Mouse (Mus musculus) liver, postnatal 0 days (tissue): ENCODE data around the gene Ccdc171. TPM values are rescaled to one million over a fixed set of nuclear protein-coding genes. Genes with fewer than 3 reads are reported as not detected.

ENCODE experiments used
- ATAC-seq: fragments of 200-750 bp; cut with Nextera tagmentation; 2 replicates; pipeline ENCODE4 v1.8.0; 2017; ENCODE audit warnings: mild to moderate bottlenecking, moderate library complexity
- DNase-seq: peaks from one replicate; pipeline ENCODE4 v3.0.0-alpha.2; 2016
- H3K27ac ChIP-seq: fragments of 300-500 bp; sonication (generic); 2 replicates; pipeline ENCODE4 v1.5.1; 2014; ENCODE audit warnings: antibody characterized with exemption, moderate library complexity, mild to moderate bottlenecking, low read depth
- H3K27me3 ChIP-seq: fragments of 300-500 bp; sonication (generic); 2 replicates; pipeline ENCODE4 v1.6.1; 2014; ENCODE audit warnings: low read length, control low read depth, mixed read lengths; ENCODE audit not compliant: insufficient read depth
- H3K36me3 ChIP-seq: fragments of 300-500 bp; sonication (generic); replicated peaks from 2 replicates; pipeline ENCODE4 v1.6.1; 2014; ENCODE audit warnings: mild to moderate bottlenecking, control low read depth, low read length, moderate library complexity, mixed read lengths; ENCODE audit not compliant: insufficient read depth
- H3K4me1 ChIP-seq: fragments of 300-500 bp; sonication (generic); 2 replicates; pipeline ENCODE4 v1.6.1; 2014; ENCODE audit warnings: antibody characterized with exemption, mild to moderate bottlenecking, control low read depth; ENCODE audit not compliant: insufficient read depth
- H3K4me2 ChIP-seq: fragments of 300-500 bp; sonication (generic); 2 replicates; pipeline ENCODE4 v1.6.1; 2014; ENCODE audit warnings: low read depth, mild to moderate bottlenecking, low read length, moderate library complexity, mixed read lengths
- H3K4me3 ChIP-seq: fragments of 300-500 bp; sonication (generic); 2 replicates; pipeline ENCODE4 v1.5.1; 2014; ENCODE audit warnings: low read depth, low read length
- H3K9ac ChIP-seq: fragments of 300-500 bp; sonication (generic); replicated peaks from 2 replicates; pipeline ENCODE4 v1.6.1; 2014; ENCODE audit warnings: mild to moderate bottlenecking, moderate library complexity
- H3K9me3 ChIP-seq: fragments of 300-500 bp; sonication (generic); 2 replicates; pipeline ENCODE4 v1.6.1; 2016; ENCODE audit warnings: mild to moderate bottlenecking, control low read depth, low read length, mixed read lengths
- CTCF ChIP-seq: sonication (generic); IDR thresholded peaks from 2 replicates; pipeline ENCODE4 v1.5.1; 2016; ENCODE audit warnings: antibody characterized with exemption, low read depth
- EP300 ChIP-seq: IDR thresholded peaks from 2 replicates; pipeline ENCODE4 v1.6.1; 2016; ENCODE audit warnings: antibody characterized with exemption, low read depth, mild to moderate bottlenecking
- WGBS: fragments of 180-500 bp; shearing (Covaris S2); extraction: QIAGEN DNeasy Blood & Tissue Kit; methylation state at CpG from one replicate; pipeline ENCODE4 v1.1.7; 2014; ENCODE audit not compliant: insufficient replicate concordance; 5-methylcytosine and 5-hydroxymethylcytosine counted together
- polyA plus RNA-seq: library from polyadenylated mRNA; unstranded; fragments of >200 nt; fragmentation: Nextera tagmentation; extraction: Ambion mirVana; gene quantifications from 2 replicates; pipeline ENCODE4 v1.2.1, GENCODE M21; 2015

Gene Ccdc171
- polyA plus RNA-seq, 1 experiment from 2014 or later = 0.60 TPM

DNA sequence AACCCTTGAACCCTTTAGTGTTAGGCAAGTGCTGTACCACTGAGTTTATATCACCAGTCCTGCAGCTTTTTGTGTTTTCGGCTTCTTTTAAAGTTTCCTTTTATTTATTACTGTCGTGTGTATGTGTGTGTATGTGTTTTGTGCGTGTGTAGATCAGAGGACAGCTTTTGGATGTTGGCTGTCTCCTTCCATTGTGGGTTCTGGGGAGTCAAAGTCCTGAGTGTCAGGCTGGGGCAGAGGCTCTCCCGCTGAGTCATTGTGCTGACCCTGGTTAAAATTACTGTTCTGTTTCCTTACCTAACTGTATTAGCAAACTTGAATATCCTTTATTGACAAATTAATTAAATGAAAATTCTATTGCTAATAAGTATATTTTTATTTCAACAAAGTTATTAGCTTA, 98.4 kb downstream of the Ccdc171 start:
- ATAC-seq = no peak
- Histone ChIP-seq H3K9me3 (no peaks in the 10 kb centered on the region), H3K4me3 (no peak overlapping the region), H3K36me3 (no peaks in the 10 kb centered on the region), H3K4me2 (no peak overlapping the region), H3K9ac (no peak overlapping the region), H3K27ac (no peak overlapping the region), H3K27me3 (no peaks in the 10 kb centered on the region), H3K4me1 (no peaks in the 10 kb centered on the region)
- TF ChIP-seq CTCF (no peak), EP300 (no peak)
- WGBS = 82% methylated on average over 4 of the region's 4 CpGs
- no peak for DNase-seq

DNA sequence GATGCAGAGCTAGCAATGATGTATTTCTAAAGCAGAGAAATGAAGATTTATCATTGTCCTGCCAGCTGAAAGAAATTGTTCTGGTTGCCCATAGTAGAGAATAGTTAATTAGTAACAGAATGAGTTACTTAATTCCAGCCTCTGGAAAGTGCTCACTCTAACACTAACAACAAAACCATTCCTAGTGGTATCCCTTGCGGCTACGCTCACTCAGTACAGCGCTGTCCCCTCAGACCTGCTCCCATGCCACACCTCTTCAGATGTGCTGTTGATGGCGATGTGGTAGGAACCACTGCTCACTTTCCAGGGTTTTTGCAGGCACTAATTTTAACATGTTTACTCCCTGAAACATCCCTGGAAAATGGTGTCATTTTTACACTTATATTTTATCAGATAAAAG, 126.1 kb downstream of the Ccdc171 start:
- Histone ChIP-seq H3K36me3 (no peaks in the 10 kb centered on the region), H3K27ac (no peak overlapping the region), H3K9me3 (no peaks in the 10 kb centered on the region), H3K9ac (no peak overlapping the region), H3K4me2 (no peak overlapping the region), H3K27me3 (no peaks in the 10 kb centered on the region), H3K4me3 (no peak overlapping the region), H3K4me1 (no peaks in the 10 kb centered on the region)
- TF ChIP-seq EP300 (no peak), CTCF (no peak)
- DNase-seq (no peak), ATAC-seq (no peak)
- 82% methylated on average over 4 of the region's 4 CpGs for WGBS

DNA sequence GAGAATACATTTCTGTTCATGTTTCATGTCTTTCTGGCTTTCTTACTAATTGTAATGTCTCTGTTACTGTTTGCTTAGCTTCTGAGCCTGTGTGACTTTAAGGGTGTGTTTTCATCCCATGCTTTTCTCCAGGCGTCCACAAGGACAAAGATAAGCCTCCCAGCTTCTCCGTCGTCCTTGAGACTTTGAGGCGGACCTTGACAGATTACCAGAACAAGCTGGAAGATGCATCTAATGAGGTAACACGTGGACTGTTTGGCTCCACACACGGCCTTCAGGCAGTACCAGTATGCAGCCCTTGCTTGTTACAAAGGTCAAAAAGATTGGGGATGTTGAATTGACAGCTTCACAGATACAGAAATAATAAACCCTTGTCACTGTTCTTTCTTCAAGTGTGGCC, 130.1 kb downstream of the Ccdc171 start:
- DNase-seq (no peak), ATAC-seq (no peak)
- Histone ChIP-seq H3K9ac (no peak overlapping the region), H3K4me2 (no peak overlapping the region), H3K9me3 (no peaks in the 10 kb centered on the region), H3K36me3 (no peaks in the 10 kb centered on the region), H3K27me3 (no peaks in the 10 kb centered on the region), H3K4me3 (no peak overlapping the region), H3K27ac (no peak overlapping the region), H3K4me1 (no peaks in the 10 kb centered on the region)
- TF ChIP-seq CTCF = no peak
- no peak for TF ChIP-seq EP300
- WGBS = 49% methylated on average over 6 of the region's 6 CpGs

DNA sequence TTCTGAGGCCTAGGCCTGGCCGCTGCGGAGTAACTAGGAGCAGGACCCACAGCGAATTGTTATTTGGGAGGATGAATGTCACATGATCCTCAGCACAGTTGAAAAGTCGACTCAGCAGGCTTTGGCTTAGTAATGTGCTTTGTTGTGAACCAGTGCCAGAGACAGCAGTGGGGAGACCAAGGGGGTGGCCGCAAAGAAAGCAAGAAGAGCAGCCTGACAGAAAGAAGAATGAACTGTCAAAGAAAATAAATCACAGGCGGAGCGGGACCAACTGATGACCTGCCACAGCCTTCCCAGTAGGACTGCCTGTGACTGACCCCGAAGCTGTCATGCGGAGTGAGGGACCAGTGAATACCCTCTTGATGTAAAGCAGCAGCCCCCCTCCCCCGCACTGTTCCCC, 131.2 kb downstream of the Ccdc171 start:
- Histone ChIP-seq H3K27me3 (no peaks in the 10 kb centered on the region), H3K9ac (no peak overlapping the region), H3K4me2 (no peak overlapping the region), H3K36me3 (no peaks in the 10 kb centered on the region), H3K9me3 (no peaks in the 10 kb centered on the region), H3K4me1 (no peaks in the 10 kb centered on the region), H3K27ac (no peak overlapping the region), H3K4me3 (no peak overlapping the region)
- whole genome bisulfite sequencing = 65% methylated on average over 10 of the region's 10 CpGs
- DNase-seq = no peak
- TF ChIP-seq EP300 (no peak), CTCF (no peak)
- ATAC-seq = no peak

DNA sequence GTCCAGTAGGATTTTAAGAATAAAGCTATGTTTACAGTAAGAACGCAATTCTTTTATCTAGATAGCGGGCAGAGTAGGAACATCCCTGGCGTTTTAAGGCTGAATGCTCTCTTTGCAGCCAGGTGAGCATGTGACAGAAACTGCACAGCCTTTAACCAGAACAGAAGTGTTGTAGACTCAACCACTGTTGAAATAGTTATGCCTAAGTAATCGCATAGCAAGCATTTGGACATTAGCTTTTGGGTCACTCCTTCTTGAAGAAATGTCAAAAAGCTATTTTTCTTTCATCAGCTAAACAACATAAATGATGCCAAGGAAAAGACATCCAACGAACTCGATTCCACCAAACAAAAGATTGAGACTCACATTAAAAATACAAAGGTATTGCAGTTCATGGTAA, 131.7 kb downstream of the Ccdc171 start:
- no peaks in the 10 kb centered on the region for H3K36me3 ChIP-seq
- H3K27me3 ChIP-seq = no peaks in the 10 kb centered on the region
- no peak overlapping the region for H3K9ac ChIP-seq
- H3K9me3 ChIP-seq = no peaks in the 10 kb centered on the region
- H3K4me3 ChIP-seq = no peak overlapping the region
- TF ChIP-seq CTCF = no peak
- TF ChIP-seq EP300 = no peak
- no peaks in the 10 kb centered on the region for H3K4me1 ChIP-seq
- DNase-seq (no peak), ATAC-seq (no peak)
- no peak overlapping the region for H3K27ac ChIP-seq
- 74% methylated on average over 6 of the region's 6 CpGs for WGBS
- H3K4me2 ChIP-seq = no peak overlapping the region

DNA sequence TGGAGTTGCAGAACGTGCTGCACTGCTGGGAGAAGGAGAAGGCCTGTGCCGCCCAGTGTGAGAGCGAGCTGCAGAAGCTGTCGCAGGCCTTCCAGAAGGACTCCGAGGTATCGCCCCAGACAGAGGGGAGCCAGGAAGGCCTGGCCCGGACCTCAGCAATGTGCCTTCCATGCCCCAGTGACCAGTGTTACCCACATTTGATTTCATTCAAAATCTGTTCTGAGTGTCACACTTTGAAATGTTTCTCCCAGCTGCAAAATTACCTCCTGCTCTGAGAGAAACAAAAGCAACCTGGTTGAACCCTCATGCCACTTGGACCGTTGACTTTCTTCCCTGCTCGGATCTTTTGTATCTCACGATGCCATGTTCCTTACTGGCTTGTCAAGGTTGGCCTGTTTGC, 133.1 kb downstream of the Ccdc171 start:
- Histone ChIP-seq H3K9ac (no peak overlapping the region), H3K27me3 (no peaks in the 10 kb centered on the region), H3K36me3 (no peaks in the 10 kb centered on the region), H3K27ac (no peak overlapping the region), H3K9me3 (no peaks in the 10 kb centered on the region), H3K4me2 (no peak overlapping the region), H3K4me1 (no peaks in the 10 kb centered on the region), H3K4me3 (no peak overlapping the region)
- DNase-seq = no peak
- ATAC-seq = no peak
- 88% methylated on average over 10 of the region's 10 CpGs for WGBS
- TF ChIP-seq EP300 (no peak), CTCF (no peak)

DNA sequence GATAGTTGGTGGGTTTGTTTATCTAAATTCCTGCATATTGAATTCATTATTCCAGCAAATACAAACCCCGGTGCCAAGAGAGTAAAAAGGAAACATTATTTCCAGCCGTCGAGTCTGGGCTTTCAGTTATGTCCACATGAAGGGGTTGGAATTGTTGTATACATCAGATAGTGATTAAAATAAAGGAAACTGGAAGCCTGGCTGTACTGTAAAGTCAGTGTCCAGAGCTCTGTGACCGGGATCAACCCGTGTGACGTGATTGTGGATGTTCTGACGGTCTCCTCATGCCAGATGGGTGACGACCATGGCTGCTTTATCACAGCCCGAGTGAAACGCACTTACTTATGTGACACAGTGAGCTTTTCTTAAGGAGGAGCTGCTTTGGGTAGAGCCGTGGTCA, 134.1 kb downstream of the Ccdc171 start:
- Histone ChIP-seq H3K4me3 (no peak overlapping the region), H3K27ac (no peak overlapping the region), H3K9ac (no peak overlapping the region), H3K36me3 (no peaks in the 10 kb centered on the region), H3K4me2 (no peak overlapping the region), H3K9me3 (no peaks in the 10 kb centered on the region), H3K27me3 (no peaks in the 10 kb centered on the region), H3K4me1 (no peaks in the 10 kb centered on the region)
- TF ChIP-seq EP300 (no peak), CTCF (no peak)
- DNase-seq = no peak
- WGBS = 79% methylated on average over 11 of the region's 11 CpGs
- no peak for ATAC-seq
